Mouse (Mus musculus) cerebellum, adult 2 months (tissue): Measurements from ENCODE around the gene Ncor2.

ENCODE experiments used
- CTCF ChIP-seq: fragments of 200-500 bp; IDR thresholded peaks from 2 replicates; pipeline ENCODE4 v1.5.1; 2011; ENCODE audit warnings: low read depth, mild to moderate bottlenecking, control low read depth, low read length, moderate library complexity, borderline replicate concordance; ENCODE audit not compliant: insufficient read depth
- POLR2A ChIP-seq: fragments of 200-500 bp; IDR thresholded peaks from 2 replicates; pipeline ENCODE4 v1.6.1; 2011; ENCODE audit warnings: low read length, control low read depth, borderline replicate concordance; ENCODE audit not compliant: insufficient read depth

DNA sequence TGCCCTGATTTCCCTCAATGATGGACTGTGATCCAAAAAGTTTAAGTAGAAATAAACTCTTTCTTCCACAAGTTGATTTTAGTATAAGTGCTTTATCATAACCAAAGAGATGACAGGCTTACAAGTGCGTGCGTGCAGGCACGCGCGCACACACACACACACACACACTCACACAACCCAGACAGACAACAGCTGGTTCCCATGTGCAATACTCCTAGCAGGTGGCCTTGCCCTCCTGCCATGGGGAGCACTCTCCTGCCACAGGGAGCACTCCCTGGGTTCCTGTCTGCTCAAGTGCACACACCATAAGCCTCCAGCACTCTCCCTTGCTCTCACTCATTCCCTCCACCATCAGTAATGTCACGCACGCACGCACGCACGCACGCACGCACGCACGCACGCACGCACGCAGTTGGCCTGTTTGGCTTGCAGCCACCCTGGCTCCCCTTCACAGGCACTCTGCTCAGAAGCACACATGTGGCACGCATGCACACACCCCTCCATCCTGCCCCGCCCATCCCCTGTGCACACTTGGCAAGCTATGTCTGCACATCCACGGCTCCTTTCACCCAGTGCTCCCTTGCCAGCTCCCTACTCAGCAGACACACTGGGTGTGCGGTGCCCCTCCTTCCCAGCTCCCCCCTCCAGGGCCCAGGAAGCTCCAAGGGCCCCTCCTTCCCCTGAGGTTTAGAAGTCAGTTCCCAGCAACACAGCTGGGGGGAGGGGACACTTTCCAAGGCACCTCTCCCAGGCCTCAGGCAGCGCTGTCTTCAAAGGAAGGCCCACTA lies 22.4 kb downstream of the Ncor2 start:
- no peak for TF ChIP-seq CTCF
- TF ChIP-seq POLR2A: no peak
